Mouse (Mus musculus) ovary, postnatal 10 days (tissue): ENCODE data around the gene Ube2b.

Experiments
- DNase-seq: peaks from one replicate; pipeline ENCODE4 v3.0.0; 2022; ENCODE audit warnings: low spot score

Ube2b gene

DNA sequence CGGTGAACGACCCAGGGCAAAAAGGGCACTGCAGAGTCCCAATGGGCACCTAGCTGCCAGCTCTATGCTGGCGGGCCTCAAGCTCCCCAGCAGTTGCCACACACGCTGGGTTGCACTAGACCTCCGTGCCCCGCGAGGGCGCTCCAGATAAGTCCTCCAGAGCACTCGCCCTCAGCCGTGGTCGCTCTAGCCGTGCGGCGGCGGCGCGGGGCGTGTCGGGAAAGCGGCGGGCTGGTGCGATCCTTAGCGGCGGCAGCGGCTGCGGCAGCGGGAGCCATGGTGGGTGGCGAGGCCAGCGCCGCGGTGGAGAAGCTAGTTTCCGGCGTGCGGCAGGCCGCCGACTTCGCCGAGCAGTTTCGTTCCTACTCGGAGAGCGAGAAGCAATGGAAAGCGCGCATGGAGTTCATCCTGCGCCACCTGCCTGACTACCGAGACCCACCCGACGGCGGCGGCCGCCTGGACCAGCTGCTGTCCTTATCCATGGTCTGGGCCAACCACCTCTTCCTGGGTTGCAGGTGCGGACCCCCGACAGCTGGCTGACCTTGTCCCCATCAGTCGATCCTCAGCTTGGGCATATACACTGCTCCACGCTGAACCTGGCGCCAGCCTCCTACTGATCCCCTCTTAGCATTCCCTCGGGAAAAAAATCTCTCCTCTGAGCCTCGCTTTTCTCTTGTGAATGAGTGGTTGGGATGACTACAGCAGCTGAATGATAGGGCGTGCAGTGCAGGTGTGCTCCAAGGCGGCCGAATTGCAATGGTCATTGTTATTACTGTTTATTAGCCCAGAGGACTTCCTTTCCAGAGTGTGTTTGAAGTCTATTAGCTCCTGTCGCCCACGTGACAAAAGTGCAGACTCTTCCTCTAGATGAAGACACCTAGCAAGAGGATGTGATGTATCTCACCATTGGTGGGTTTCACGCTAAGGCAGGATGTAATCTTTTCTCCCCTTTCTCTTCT, 32.8 kb downstream of the Ube2b start, which contains the start of gene Cdkn2aipnl:
TSS of gene Cdkn2aipnl (plus strand) at position 219 of the 959 bp plus-strand sequence.
- peak; percentile 97 for DNase-seq

GRCm38 (mm10) chr11:51966651-51967050, 33.9 kb downstream of the Ube2b start:
- DNase-seq = no peak

DNA sequence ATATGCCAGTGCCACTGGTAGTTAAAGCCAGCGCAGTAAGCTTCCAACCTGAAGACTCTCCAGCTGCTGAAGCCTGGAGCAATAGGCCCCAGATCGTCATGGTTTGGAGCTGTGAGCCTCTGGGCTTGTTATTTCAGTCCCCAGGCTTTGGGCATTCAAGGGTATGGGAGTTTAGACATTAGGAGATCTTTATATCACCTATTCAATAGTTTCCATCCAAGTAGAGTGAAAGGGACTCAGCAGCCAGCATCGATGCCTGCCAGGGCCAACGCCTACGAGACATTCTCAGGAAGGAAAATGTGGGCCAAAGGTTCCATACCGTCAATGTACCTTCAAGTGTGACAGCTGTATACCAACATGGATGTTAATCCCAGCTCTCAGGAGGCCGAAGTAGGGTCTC, 38.3 kb downstream of the Ube2b start:
- DNase-seq = no peak

- no peak for DNase-seq
Measured at GRCm38 (mm10) chr11:51961761-51962160, 38.8 kb downstream of the Ube2b start.

DNA sequence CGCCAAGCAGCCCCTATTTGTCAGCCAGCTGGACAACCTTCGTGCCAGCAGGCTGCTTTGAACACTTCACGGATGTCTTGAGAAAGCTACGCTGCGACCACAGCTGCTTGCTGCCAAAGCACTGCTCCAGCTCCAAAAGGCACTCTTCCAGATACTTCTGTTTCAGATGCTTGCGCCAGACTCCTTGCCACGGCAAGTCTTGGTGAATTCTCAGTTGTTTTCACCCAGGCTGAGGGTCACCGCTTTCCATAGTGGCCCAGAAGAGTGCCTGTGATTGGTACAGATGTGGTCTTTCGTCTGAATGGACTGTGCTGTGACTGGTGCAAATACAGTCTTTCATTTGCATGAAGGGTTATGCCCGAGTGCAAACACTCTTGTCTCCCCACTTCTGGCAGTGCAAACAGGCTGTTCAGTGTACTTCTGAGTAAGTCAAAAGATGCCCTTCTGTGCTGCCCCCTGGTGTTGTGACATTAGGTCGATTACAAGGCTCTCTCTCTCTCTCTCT, 39.5 kb downstream of the Ube2b start:
- DNase-seq = no peak

- DNase-seq = no peak
Measured at GRCm38 (mm10) chr11:51960061-51960460, 40.5 kb downstream of the Ube2b start.

- DNase-seq = no peak
Measured at GRCm38 (mm10) chr11:51959511-51959910, 41.1 kb downstream of the Ube2b start.

- no peak for DNase-seq
Measured at GRCm38 (mm10) chr11:51957760-51958159, 42.8 kb downstream of the Ube2b start.

DNA sequence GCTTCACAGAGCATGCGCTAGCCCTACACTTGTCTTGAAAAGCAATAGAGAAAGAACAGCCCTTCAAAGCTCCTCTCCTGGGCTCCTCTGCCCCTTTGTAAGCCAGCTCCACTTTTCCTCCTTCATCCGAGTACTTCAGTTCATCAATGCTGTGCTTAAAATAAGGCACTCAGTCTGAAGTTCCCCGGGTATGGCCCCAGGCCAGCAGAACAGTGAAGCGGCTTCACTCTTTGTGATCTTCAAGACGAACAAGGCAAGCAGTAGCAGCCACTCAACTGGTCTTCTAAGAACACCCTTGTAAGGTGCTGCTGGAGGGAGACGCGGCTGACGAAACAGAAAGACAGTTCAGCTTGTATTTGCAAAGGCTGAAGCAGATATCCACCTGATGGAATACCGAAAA, 44.5 kb downstream of the Ube2b start:
- DNase-seq = no peak

GRCm38 (mm10) chr11:51951861-51952420, 48.6 kb downstream of the Ube2b start:
- no peak for DNase-seq

DNA sequence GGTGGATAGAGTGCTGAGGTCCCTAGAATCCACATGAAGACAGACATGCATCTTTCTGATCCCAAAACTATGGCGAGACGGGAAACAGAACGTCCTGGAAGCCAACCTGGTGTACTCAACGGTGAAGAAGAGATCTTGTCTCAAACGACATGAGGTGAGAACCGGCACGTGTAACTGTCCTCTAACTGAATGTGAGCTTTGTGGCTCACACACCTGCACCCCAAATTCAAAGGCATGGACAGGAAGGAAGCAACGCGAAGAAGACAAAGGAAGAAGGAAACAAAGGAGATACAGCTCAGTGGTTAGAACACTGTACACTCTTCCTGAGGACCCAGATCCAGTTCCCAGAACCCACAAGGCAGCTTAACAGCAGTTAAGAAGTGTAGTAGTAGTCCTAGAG, 50.6 kb downstream of the Ube2b start:
- DNase-seq = no peak

DNA sequence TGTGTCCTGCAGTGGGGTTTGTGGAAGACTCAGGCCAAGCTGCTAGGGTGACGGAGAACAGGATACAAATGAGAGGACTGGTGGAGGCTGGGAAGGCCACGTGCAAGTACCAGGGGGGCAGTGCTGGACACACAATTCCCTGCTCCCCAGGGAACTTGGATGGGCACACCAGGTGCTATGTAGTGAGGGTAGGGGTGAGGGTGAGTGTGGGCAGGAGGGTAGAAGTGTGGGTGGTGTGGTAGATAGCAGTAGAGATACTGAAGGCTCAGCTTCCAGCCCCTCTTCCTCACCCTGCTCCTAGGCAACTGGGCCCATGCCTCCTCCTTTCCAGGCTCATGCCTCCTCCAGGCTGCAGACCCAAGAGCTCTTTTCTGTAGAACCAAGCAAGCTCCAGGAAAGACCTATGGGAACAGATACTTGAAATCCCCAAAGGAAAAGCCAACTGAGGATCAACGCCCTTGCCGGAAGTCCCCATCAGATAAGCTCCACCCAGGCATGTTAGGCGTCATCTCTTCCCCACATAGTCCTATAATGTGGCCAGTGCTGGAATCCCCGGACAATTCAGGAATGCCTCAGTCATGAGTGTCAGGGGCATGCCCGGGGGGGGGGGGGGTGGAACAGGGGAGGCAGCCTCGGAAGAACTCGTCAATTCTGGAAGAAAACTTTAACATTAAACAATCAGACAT, 51.3 kb downstream of the Ube2b start:
- no peak for DNase-seq

GRCm38 (mm10) chr11:51946144-51946543, 54.4 kb downstream of the Ube2b start:
- no peak for DNase-seq

GRCm38 (mm10) chr11:51945548-51945947, 55.0 kb downstream of the Ube2b start:
- no peak for DNase-seq

- DNase-seq = no peak
Measured at GRCm38 (mm10) chr11:51944239-51944638, 56.3 kb downstream of the Ube2b start.

- DNase-seq = no peak
Measured at GRCm38 (mm10) chr11:51943500-51943841, 57.1 kb downstream of the Ube2b start.

DNA sequence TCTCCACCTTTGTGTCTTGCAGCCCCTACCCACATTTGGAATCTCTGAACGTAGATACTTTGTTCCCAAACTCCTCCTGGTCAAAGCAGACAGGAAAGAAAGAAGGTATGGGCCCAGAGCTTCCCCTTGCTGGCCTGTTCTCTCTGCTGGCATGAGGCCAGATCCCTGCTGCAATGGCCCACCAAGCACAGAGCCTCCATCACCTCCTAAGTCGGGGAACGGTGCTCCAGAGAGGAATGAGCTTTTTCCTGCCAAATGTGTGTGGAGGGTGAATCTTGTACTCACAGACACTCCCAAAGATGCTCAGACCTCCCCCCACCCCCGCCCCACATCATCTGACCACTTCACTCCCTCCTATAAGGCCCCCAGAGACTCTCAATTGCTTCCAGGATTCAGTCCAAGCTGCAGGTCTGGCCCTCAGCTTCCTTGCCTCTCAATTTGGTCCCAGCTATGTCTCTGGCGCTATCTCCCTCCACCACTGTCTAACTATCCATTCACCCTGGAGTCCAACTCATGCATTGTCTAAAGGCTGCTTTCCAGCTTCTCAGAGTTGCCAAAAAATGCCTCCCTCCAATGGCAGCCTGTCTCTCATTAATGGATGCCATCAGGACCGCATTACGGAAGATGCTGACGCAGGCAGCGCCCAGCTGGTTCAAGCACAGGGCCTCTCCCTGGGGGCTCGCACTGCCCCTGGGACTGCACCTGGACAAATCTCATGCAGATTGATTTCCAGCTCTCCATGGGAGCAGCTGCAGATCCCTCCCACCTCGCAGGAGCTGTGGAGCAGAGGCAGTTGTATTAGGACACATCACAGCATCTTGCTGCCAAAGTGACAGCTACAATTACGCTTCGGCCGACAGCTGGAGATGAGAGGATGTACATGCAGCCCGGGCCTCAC, 57.7 kb downstream of the Ube2b start:
- DNase-seq = no peak

- no peak for DNase-seq
Measured at GRCm38 (mm10) chr11:51940511-51940955, 60.0 kb downstream of the Ube2b start.

- DNase-seq = no peak
Measured at GRCm38 (mm10) chr11:51939590-51939955, 61.0 kb downstream of the Ube2b start.

- DNase-seq = no peak
Measured at GRCm38 (mm10) chr11:51938817-51939589, 61.6 kb downstream of the Ube2b start.

DNA sequence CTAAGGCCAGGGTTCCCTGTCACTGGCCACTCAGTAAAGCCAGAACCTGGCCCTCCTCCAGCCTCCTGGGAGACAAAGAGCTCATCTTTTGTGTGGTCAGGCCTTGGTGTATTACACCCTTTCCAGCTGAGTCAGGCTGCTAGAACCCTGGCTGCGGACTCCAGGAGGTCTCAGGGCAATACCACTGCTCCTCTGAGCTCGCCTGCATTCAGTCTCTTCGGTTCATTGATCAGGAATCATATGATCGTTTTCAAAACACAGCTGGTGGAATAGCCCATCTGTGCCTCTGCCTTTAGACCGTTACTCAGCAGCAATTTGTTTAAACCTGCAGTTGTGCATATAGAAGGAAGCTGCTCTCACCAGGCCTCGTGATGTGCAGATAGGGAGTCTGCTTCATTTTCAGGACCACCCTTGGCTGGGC, 63.2 kb downstream of the Ube2b start:
- DNase-seq = no peak
